Mouse (Mus musculus): Measurements from ENCODE around the gene Grin2a.

DNA sequence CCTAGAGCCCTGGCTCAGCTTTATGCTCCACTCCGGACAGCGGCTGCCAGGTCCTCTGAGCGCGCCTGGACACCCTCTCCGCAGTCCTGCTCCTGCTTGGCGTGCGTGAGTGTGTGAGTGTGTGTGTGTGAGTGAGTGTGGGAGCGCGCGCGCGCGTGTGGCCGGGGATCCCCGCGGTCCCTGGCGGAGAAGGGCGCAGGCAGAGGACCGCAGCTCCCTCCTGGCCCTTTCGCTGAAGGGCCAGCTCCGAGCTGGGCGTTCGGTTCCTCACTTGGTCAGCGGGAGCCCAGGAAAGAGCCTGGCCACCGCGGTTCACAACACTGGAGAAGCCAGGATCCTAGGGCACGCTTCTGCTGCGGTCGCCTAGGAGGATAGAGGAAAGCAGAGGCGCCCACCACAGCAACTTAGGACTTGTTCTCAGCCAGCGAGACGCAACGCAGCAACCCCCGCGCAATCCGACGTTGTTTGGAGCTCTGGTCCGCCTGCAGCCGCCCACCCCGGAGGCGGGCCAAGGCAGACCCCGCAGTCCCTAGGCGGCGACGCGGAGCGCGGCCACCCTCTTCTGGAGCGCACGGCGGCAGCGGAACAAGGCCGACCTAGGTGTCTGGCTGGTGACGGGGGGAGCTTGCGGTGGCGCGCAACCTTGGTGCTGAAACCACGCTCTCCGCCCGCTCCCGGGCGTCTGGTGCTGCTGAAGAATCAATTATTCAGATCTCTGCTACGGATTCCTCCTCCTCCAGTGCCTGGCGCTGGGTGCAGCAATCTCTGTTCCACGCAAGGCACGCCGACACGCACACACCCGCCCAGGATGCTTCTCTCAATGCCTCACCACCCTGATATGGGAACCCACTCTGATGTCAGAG is at the start of gene Grin2a:
- TF ChIP-seq EP300 (IDR thresholded peaks at IDR 0.05; ENCODE audit: low read depth) (no peak), CTCF (IDR thresholded peaks at IDR 0.05; ENCODE audit: low read depth) (no peak)

All from liver, embryonic 14.5 days (tissue).